In genomic region chr8:70302358-70302890, GRCm38 (mm10) we compare ENCODE assay signal across 7 mouse cellular contexts. TPM values are rescaled to one million over a fixed set of nuclear protein-coding genes. Genes with fewer than 3 reads are reported as not detected.
A peak's percentile ranks its signal among the peaks of the same experiment; 100 is the strongest.
DNase-seq lines count a peak whose midpoint lies in the region; ATAC-seq lines count a peak whose summit lies in the region.

Ddx49 (minus strand) TSS chr8:70302489.
Cope (plus strand) TSS chr8:70302518.

- H3K9ac ChIP-seq in intestine, embryonic 15.5 days, result peak within 1 kb of the TSS; percentile 83

- no peaks in the 10 kb centered on the region for H3K9me3 ChIP-seq in intestine, embryonic 15.5 days
- no peaks in the 10 kb centered on the region for H3K9me3 ChIP-seq in midbrain, embryonic 10.5 days (replicated peaks)

- peaks cover 20% of the 10 kb centered on the region for H3K4me1 ChIP-seq in intestine, embryonic 15.5 days (replicated peaks)
- peaks cover 29% of the 10 kb centered on the region for H3K4me1 ChIP-seq in midbrain, embryonic 10.5 days

- no peaks in the 10 kb centered on the region for H3K27me3 ChIP-seq in intestine, embryonic 15.5 days (replicated peaks)
- no peaks in the 10 kb centered on the region for H3K27me3 ChIP-seq in midbrain, embryonic 10.5 days (ENCODE audit: low read depth, poor library complexity, severe bottlenecking)

- H3K27ac ChIP-seq in intestine, embryonic 15.5 days, result peak within 1 kb of the TSS; percentile 61
- peak within 1 kb of the TSS; percentile 83 for H3K27ac ChIP-seq in midbrain, embryonic 10.5 days (replicated peaks)

- DNase-seq in adrenal gland, adult 2 months, result peak; percentile 95
- peak; percentile 89 for DNase-seq in embryo, embryonic 11.5 days (ENCODE audit: low read depth, low spot score)
- DNase-seq in gastrocnemius, postnatal 36 days, result peak; percentile 81 to 92
- DNase-seq in left cerebral cortex, postnatal 25 days (ENCODE audit: low spot score in 2 of 2), result peak; percentile 97
- DNase-seq in midbrain, embryonic 10.5 days (ENCODE audit: low spot score), result peak; percentile 96
- DNase-seq in right cerebral cortex, postnatal 4 days, result peak; percentile 90

- intact Hi-C loops in gastrocnemius, postnatal 36 days (cut with DNase I), result no loop called here
- intact Hi-C loops in left cerebral cortex, postnatal 25 days (cut with DNase I), result no loop called here

- H3K4me2 ChIP-seq in intestine, embryonic 15.5 days (replicated peaks), result peak within 1 kb of the TSS; percentile 73

- peak; percentile 95 for ATAC-seq in intestine, embryonic 15.5 days

- 0% methylated on average over 40 of the region's 40 CpGs for WGBS in intestine, embryonic 15.5 days
- WGBS in midbrain, embryonic 10.5 days, result under 1% methylated on average over 40 of the region's 40 CpGs

- H3K36me3 ChIP-seq in intestine, embryonic 15.5 days, result peaks cover 27% of the 10 kb centered on the region
- peaks cover 68% of the 10 kb centered on the region for H3K36me3 ChIP-seq in midbrain, embryonic 10.5 days

- H3K4me3 ChIP-seq in intestine, embryonic 15.5 days (replicated peaks), result peak within 1 kb of the TSS; percentile 84
- peak within 1 kb of the TSS; percentile 91 for H3K4me3 ChIP-seq in midbrain, embryonic 10.5 days

RNA-seq across cellular contexts. Expression of gene Ddx49, which starts in this region (rescaled TPM):
- 10 to 100 TPM; 57.7 to 69.5 TPM for total RNA-seq in adrenal gland, adult 2 months (2021)
- 53.3 and 62.5 TPM in 2 replicates for polyA plus RNA-seq in adrenal gland, adult 2 months (2012; rRNA removed)
- 10 to 100 TPM; 28.8 to 33.0 TPM for total RNA-seq in gastrocnemius, postnatal 36 days (2021)
- polyA plus RNA-seq in intestine, embryonic 15.5 days (2015; fragmentation: Nextera tagmentation; extraction: Ambion mirVana), result 45.8 and 52.7 TPM in 2 replicates
- total RNA-seq in left cerebral cortex, postnatal 25 days (2021), result 10 to 100 TPM; 42.3 to 42.5 TPM
- polyA plus RNA-seq in midbrain, embryonic 10.5 days (2016; fragmentation: Nextera tagmentation; extraction: Ambion mirVana), result 56.4 and 57.4 TPM in 2 replicates

RNA-seq across cellular contexts. Expression of gene Cope, which starts in this region (rescaled TPM):
- total RNA-seq in adrenal gland, adult 2 months (2021), result 100 to 1,000 TPM; 203 to 233 TPM
- 491 and 579 TPM in 2 replicates for polyA plus RNA-seq in adrenal gland, adult 2 months (2012; rRNA removed)
- total RNA-seq in gastrocnemius, postnatal 36 days (2021), result 100 to 1,000 TPM; 115 TPM
- 331 and 429 TPM in 2 replicates for polyA plus RNA-seq in intestine, embryonic 15.5 days (2015; fragmentation: Nextera tagmentation; extraction: Ambion mirVana)
- total RNA-seq in left cerebral cortex, postnatal 25 days (2021), result 100 to 1,000 TPM; 123 to 125 TPM
- 308 and 311 TPM in 2 replicates for polyA plus RNA-seq in midbrain, embryonic 10.5 days (2016; fragmentation: Nextera tagmentation; extraction: Ambion mirVana)

Comparison
In these comparisons a context has a peak if more than half of its experiments do, and no peak if none do; other contexts are left out.
1. Peak in every context shown above with its lines: DNase-seq, ATAC-seq, H3K4me3 ChIP-seq and H3K27ac ChIP-seq.